Mouse (Mus musculus): ENCODE measurements around the gene Gmds. TPM values are rescaled to one million over a fixed set of nuclear protein-coding genes. Genes with fewer than 3 reads are reported as not detected.
A peak's percentile ranks its signal among the peaks of the same experiment; 100 is the strongest.

Gene Gmds
- total RNA-seq, 2 experiments from 2014 or later = 7.9 to 8.5 TPM

GRCm38 (mm10) chr13:32034799-32035448, 303.6 kb downstream of the Gmds start:
- DNase-seq (ENCODE audit: low spot score in 2 of 2) = no peak

DNA sequence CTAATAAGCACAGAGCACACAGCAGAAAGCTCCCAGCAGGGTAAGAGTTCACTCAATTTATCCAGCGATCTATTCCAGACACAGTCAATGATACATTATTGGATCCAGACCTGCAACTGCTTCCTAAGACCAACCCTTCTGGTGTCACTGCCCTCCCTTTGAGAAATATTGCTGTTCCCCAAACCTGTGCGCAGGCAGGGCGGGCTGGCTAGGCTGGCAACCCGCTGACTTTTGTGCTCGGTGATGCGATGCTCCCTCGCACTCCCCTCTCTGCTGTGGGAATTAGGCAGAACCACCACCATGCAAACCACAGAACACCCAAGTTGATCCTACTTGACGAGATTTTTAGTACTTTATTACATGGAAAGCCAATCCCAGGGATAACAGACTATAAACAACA, 304.4 kb downstream of the Gmds start:
- DNase-seq (ENCODE audit: low spot score in 2 of 2) = no peak

DNA sequence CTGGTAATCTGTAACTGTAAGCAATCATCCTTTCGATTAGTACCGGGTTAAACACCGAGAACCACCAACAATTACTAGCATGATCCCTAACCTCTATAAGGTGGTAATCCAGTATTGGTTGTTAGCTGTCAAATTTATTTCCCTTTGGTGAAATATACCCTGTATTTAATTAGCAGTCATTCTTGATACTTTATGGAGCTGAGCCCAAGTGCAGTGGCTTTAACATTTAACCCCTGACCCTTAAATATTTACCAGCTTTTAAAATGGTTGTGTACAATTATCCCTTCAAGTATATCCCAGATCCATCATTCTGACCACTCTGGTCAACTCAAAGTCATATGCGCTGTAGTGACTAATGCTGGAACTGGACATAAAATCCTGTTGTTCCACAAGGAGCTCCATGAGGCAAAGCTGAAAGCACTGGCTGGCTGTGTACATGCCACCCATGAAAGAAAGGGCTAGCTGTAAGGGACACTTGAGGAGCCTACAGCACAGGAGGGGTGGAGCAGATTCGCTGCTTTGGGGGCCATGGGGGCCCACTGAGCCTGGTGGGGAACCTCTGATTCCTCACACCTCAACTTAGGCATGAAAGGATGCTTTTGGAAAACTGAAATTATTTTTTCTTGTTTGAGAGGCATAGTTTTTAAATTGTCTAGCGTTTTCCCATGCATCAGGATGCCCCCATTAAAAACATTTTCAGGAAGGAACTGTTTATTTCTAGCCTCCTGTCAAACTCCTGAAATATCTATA, 312.1 kb downstream of the Gmds start:
- DNase-seq (ENCODE audit: low spot score in 2 of 2) = no peak

GRCm38 (mm10) chr13:32024822-32025221, 313.7 kb downstream of the Gmds start:
- no peak for DNase-seq (ENCODE audit: low spot score in 2 of 2)

- no peak for DNase-seq (ENCODE audit: low spot score in 2 of 2)
These were observed 317.9 kb downstream of the Gmds start for GRCm38 (mm10) chr13:32020455-32021249.

GRCm38 (mm10) chr13:32019256-32019620, 319.3 kb downstream of the Gmds start:
- DNase-seq (ENCODE audit: low spot score in 2 of 2) = no peak

GRCm38 (mm10) chr13:32018518-32019255, 319.9 kb downstream of the Gmds start:
- DNase-seq (ENCODE audit: low spot score in 2 of 2) = peak; percentile 25 to 64

DNA sequence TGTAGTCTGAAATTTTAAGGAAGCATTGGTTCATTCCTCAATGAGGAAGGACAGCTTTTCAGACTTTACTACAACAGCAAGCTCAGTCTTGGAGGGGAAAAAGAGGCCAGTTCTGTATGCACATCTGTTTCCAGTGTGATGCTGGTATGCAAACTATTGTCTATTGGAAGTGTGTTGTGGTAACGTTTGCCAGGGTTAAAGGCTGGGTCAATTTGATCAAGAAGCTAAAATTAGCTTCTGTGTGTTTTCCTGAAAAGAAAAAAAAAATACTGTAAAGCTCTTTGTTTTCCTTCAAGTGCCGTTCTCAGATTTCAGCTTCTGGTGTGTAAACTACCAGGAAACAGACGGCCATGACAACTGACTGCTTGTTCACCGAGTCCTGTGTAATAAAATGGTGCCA, 329.7 kb downstream of the Gmds start:
- no peak for DNase-seq (ENCODE audit: low spot score in 2 of 2)

DNA sequence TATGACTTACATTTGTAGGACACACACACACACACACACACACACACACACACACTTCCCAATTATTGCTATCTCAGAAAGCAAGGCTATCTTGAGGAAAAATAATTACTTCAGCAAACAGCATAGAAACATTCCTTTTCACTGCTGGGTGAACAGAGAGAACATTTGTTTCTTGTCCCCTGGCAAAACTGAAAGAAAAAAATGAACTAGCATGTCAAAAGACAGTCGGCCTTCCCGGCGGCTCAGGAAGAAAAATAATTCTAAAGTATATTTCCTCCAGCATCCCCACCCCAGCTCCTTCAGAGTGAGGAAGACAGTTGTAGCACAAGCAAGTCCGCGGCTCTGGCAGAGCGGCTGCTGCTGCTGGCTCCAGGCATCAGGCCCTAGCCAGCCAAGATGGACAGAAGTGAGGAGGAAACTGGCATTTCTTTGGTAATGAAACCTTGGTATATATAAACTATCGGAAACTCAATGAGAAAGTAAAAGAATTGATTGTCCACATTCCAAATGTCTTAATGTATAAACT, 330.4 kb downstream of the Gmds start:
- DNase-seq (ENCODE audit: low spot score in 2 of 2) = no peak

DNA sequence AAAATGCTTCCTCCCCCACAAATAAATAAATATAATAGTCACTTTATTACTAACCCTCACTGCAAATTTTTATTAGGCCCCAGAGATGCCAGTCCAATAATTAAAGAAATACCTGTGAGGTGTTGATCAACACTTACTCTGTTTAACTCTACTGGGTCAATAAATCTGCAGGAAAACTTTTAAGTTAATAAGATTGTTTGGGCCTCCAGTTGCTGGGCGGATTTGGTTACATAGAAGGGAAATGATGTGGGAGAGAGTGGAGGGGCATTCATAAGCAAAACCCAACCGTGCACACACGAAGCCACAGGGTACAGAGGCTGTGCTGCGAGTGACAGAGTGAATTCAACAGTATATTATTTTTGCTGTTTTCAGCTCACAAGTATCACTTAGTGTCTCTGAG, 345.1 kb downstream of the Gmds start:
- no peak for DNase-seq (ENCODE audit: low spot score in 2 of 2)

GRCm38 (mm10) chr13:31992409-31993201, 345.9 kb downstream of the Gmds start:
- no peak for DNase-seq (ENCODE audit: low spot score in 2 of 2)

DNA sequence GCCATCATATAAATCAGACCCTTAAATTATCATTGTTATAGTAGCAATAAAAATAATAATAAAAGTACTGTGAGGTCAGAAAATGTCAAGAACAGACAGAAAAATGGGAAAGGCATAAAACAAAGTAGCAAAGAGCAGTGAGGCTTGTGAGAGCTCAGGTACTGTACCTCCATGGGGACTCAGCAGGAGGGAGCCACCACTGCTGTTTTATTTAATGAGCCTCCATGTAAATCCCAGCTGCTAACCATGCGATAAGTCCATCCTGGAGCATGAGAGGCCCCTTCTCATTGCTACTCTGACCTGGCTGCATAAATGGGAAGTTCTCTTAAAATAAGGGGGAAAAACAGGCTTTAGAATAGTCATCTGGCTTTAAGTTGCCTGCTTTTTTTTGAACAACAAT, 357.3 kb downstream of the Gmds start:
- DNase-seq (ENCODE audit: low spot score in 2 of 2) = no peak

DNA sequence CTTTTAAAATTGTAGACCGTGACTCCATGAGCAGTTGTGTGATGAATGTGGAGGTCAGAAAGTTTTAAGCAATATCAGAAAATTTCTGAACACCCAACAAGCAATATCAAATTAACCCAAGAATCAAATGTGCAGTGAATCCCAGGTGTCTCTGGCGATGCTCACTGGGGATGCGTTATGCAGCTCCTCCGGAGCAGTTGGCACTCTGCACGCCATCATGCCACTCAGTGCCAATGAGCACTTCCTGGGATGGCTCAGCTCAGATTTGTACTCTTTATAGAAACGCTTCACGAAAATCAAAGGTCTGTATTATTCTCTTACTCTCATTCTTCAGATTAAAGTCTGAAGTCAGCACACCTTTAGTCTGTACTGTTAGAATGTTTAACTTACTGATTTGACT, 360.4 kb downstream of the Gmds start:
- DNase-seq (ENCODE audit: low spot score in 2 of 2) = no peak

- no peak for DNase-seq (ENCODE audit: low spot score in 2 of 2)
These were observed 363.6 kb downstream of the Gmds start for GRCm38 (mm10) chr13:31974751-31975479.

DNA sequence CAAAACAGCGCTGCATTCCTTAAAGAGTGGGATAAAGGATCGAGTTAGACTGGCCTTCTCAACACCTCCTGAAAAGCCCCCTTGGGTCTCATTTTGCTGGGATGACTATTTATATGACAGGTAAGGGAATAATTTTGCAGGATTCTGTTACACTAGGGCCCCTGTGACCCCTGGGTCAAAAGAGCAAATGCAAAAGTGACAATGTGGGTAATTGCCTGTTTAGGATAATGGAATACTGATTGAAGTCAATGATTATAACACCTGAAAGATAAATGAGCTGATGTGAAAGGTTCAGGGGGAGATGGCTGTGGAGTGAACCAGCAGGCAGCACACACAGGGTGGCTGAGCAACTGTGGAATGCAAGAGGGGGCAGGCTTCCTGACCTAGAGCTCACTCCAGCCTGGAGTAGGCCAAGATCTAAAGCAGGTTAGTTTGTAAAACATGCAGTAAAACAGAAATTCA, 367.5 kb downstream of the Gmds start:
- DNase-seq (ENCODE audit: low spot score in 2 of 2) = no peak

DNA sequence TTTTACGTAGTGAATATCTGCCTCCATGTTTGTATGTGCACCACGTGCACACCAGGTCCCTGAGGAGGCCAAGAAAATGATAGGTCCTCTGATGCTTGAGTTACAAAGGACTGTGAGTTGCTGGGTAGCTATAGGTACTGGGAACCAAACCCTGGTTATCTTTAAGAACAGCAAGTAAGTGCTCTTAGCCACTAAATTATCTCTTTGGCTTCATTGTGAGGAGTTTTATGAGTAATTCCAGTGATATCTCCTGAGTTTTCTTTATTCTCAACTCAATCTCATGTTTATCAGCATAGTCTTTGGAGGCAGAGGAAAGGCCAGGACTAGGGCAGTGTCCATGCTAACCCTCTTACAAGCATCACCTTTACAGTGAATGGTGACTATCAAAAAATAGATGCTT, 370.3 kb downstream of the Gmds start:
- no peak for DNase-seq (ENCODE audit: low spot score in 2 of 2)

DNA sequence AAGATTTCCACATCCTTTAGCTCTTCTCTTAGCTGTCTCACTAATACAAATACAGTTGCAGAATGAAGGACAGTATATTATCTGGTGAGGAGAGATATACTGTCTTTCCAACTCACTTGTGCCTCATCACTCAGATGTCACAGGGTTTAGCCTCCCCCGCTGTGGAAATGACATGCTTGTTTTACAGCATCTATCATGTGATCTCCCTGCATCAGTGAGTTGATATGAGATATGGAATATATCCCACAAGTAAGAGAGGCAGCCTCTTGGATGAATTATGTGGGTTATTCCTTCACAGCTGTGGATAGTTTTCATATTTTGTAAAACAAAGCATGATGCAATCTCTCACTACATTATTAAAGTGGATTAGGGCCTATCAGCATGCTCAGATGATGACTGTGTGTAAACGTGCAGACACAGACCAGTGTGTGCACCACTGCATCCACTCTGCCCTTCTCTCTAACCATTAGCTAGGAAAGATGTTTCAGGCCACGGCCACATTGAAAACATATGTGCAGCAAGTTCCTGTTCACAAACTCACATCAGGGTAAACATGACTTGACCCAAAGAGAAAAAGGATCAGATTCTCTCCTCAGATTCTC, 371.5 kb downstream of the Gmds start:
- DNase-seq (ENCODE audit: low spot score in 2 of 2) = no peak

DNA sequence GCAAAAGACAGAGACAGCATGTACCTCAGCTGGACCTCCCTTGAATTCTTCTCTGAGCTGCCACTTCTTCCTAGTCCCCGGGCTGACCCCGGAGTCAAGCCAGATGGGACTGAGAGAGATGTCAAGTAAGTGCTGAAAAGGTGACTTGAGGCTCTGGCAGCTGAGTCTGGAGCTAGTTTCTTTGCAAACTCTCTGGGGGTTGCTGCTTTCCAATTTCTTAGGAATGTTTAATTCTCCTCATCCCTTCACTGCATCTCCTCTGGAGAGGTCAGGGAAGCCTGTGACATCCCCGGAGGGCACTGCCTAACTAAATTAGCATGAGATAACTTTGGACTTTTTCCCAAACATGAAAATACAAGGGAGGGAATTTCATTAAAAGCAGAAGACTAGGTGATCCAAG, 378.0 kb downstream of the Gmds start:
- peak in 1 of 2 experiments; percentile 16 for DNase-seq (ENCODE audit: low spot score in 2 of 2)

All from gastrocnemius, postnatal 4 days (tissue).